Mouse (Mus musculus) liver, embryonic 16.5 days (tissue): Measurements from ENCODE around the gene Zfpl1. TPM values are rescaled to one million over a fixed set of nuclear protein-coding genes. Genes with fewer than 3 reads are reported as not detected.

ENCODE experiments used
- ATAC-seq: fragments of 200-750 bp; cut with Nextera tagmentation; 2 replicates; pipeline ENCODE4 v1.8.0; 2017; ENCODE audit warnings: low read depth, mild to moderate bottlenecking, moderate number of reproducible peaks, moderate library complexity
- H3K27ac ChIP-seq: fragments of 300-500 bp; sonication (generic); 2 replicates; pipeline ENCODE4 v1.5.1; 2014; ENCODE audit warnings: mild to moderate bottlenecking, low read length
- H3K27me3 ChIP-seq: fragments of 300-500 bp; sonication (generic); 2 replicates; pipeline ENCODE4 v1.6.1; 2014; ENCODE audit warnings: low read depth, low read length, mixed read lengths; ENCODE audit not compliant: control insufficient read depth, insufficient read depth
- H3K36me3 ChIP-seq: fragments of 300-500 bp; sonication (generic); 2 replicates; pipeline ENCODE4 v1.6.1; 2014; ENCODE audit warnings: mild to moderate bottlenecking; ENCODE audit not compliant: control insufficient read depth, insufficient read depth
- H3K4me1 ChIP-seq: fragments of 300-500 bp; sonication (generic); 2 replicates; pipeline ENCODE4 v1.6.1; 2014; ENCODE audit warnings: low read depth, low read length, mixed read lengths; ENCODE audit not compliant: control insufficient read depth
- H3K4me2 ChIP-seq: fragments of 300-500 bp; sonication (generic); 2 replicates; pipeline ENCODE4 v1.6.1; 2014; ENCODE audit warnings: low read depth, low read length, mixed read lengths
- H3K4me3 ChIP-seq: fragments of 300-500 bp; sonication (generic); 2 replicates; pipeline ENCODE4 v1.5.1; 2014; ENCODE audit warnings: low read depth, mild to moderate bottlenecking, low read length
- H3K9ac ChIP-seq: fragments of 300-500 bp; sonication (generic); 2 replicates; pipeline ENCODE4 v1.6.1; 2014; ENCODE audit warnings: low read depth, low read length
- H3K9me3 ChIP-seq: fragments of 300-500 bp; sonication (generic); replicated peaks from 2 replicates; pipeline ENCODE4 v1.6.1; 2016; ENCODE audit warnings: low read length; ENCODE audit not compliant: control insufficient read depth
- WGBS: fragments of 180-500 bp; shearing (Covaris S2); extraction: QIAGEN DNeasy Blood & Tissue Kit; methylation state at CpG from one replicate; pipeline ENCODE4 v1.1.7; 2014; ENCODE audit not compliant: insufficient replicate concordance; 5-methylcytosine and 5-hydroxymethylcytosine counted together
- polyA plus RNA-seq: library from polyadenylated mRNA; unstranded; fragments of >200 nt; fragmentation: Nextera tagmentation; extraction: Ambion mirVana; gene quantifications from 2 replicates; pipeline ENCODE4 v1.2.1, GENCODE M21; 2015

Gene Zfpl1
- polyA plus RNA-seq, 1 experiment from 2014 or later = 21.8 TPM

DNA sequence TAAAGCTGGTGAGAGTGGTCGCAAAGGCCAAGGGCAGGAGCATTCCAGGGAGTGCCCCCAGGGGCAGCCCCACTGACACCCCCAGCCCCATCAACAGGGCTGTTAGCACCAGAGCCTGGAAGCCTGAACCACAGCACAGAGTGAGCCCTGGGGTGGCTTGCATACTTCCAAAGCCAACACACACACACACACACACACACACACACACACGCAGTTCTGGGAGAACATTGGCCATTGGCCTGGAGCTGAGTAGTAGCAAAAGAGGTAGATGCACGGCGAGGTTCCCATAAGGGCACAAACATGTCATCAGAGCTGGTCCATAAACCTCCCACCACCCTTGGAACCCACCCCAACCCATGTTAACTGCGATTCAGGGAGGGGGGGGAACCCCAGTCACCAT is 18.2 kb downstream of the Zfpl1 start:
- Histone ChIP-seq H3K27ac (no peak overlapping the region; the same call in 1 of the 2 replicates), H3K4me1 (peaks cover 35% of the 10 kb centered on the region), H3K4me2 (peak overlapping the region; percentile 94), H3K9ac (peak overlapping the region; percentile 75), H3K27me3 (no peaks in the 10 kb centered on the region), H3K9me3 (no peaks in the 10 kb centered on the region), H3K36me3 (no peaks in the 10 kb centered on the region; the same call in 1 of the 2 replicates), H3K4me3 (peak overlapping the region; percentile 66)
- 43% methylated on average over 5 of the region's 5 CpGs for WGBS
- no peak for ATAC-seq

- WGBS = 84% methylated on average over 6 of the region's 6 CpGs
- no peak for ATAC-seq
- Histone ChIP-seq H3K4me2 (0 out of 2 replicates have a peak overlapping the region, but pooled peaks have one; percentile 99), H3K9me3 (no peaks in the 10 kb centered on the region), H3K4me1 (peaks cover 43% of the 10 kb centered on the region), H3K27ac (peak overlapping the region; percentile 97; the same call in 1 of the 2 replicates), H3K9ac (no peak overlapping the region), H3K4me3 (no peak overlapping the region), H3K27me3 (no peaks in the 10 kb centered on the region), H3K36me3 (peaks cover 11% of the 10 kb centered on the region)
Measured at GRCm38 (mm10) chr19:6063081-6063480, 21.7 kb downstream of the Zfpl1 start.

- H3K4me1 ChIP-seq = peaks cover 38% of the 10 kb centered on the region
Measured at GRCm38 (mm10) chr19:6062418-6062817, 22.3 kb downstream of the Zfpl1 start.

GRCm38 (mm10) chr19:6061641-6062302 is 23.0 kb downstream of the Zfpl1 start:
- peak; percentile 6; the same call in 1 of the 2 replicates for ATAC-seq
- no peaks in the 10 kb centered on the region for H3K9me3 ChIP-seq
- peak overlapping the region; percentile 79 for H3K4me3 ChIP-seq
- peak overlapping the region; percentile 97 for H3K27ac ChIP-seq
- under 1% methylated on average over 44 of the region's 44 CpGs for WGBS
- H3K4me2 ChIP-seq = peak overlapping the region; percentile 99
- no peaks in the 10 kb centered on the region for H3K27me3 ChIP-seq
- peak overlapping the region; percentile 79 for H3K9ac ChIP-seq
- peaks cover 11% of the 10 kb centered on the region for H3K36me3 ChIP-seq
- peaks cover 35% of the 10 kb centered on the region for H3K4me1 ChIP-seq

More at GRCm38 (mm10) chr19:6062418-6062817, 22.3 kb downstream of the Zfpl1 start:
- peak overlapping the region; percentile 99 for H3K4me2 ChIP-seq
- peak overlapping the region; percentile 79 for H3K4me3 ChIP-seq
- H3K27me3 ChIP-seq = no peaks in the 10 kb centered on the region
- peaks cover 11% of the 10 kb centered on the region for H3K36me3 ChIP-seq
- peak overlapping the region; percentile 79 for H3K9ac ChIP-seq
- peak overlapping the region; percentile 97 for H3K27ac ChIP-seq
- WGBS = 42% methylated on average over 5 of the region's 5 CpGs
- peak; percentile 11; the same call in 1 of the 2 replicates for ATAC-seq
- H3K9me3 ChIP-seq = no peaks in the 10 kb centered on the region

GRCm38 (mm10) chr19:6061021-6061533 is 23.7 kb downstream of the Zfpl1 start, which contains the start of gene Znhit2:
TSS of gene Znhit2 (plus strand) at chr19:6061192.
- ATAC-seq = peak; percentile 72
- Histone ChIP-seq H3K27me3 (no peaks in the 10 kb centered on the region), H3K4me3 (peak within 1 kb of the TSS; percentile 79), H3K27ac (peak within 1 kb of the TSS; percentile 97), H3K4me2 (peak within 1 kb of the TSS; percentile 99), H3K36me3 (peaks cover 11% of the 10 kb centered on the region), H3K4me1 (peaks cover 35% of the 10 kb centered on the region), H3K9ac (peak within 1 kb of the TSS; percentile 79), H3K9me3 (no peaks in the 10 kb centered on the region)
- WGBS = under 1% methylated on average over 58 of the region's 58 CpGs

DNA sequence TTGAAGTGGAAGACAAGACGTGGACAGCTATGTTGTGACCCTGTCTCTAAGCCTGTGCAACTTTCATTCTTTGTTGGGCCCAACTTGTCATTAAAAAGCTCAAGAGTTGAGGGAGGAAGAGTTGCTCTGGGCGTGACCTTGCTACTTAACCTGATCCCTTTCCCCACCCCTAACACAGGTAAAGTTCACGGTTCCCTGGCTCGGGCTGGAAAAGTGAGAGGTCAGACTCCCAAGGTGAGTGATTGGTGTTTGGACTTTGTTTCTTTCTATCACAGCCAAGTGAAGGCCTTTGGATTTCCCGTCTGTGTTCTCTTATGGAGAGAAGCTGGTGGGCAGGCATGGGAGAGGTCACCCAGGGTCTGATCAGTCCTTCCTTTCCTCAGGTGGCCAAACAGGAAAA is 25.8 kb downstream of the Zfpl1 start:
- Histone ChIP-seq H3K4me1 (peaks cover 37% of the 10 kb centered on the region), H3K27me3 (no peaks in the 10 kb centered on the region), H3K27ac (peak overlapping the region; percentile 83), H3K4me2 (peak overlapping the region; percentile 73), H3K9ac (peak overlapping the region; percentile 91), H3K36me3 (peaks cover 25% of the 10 kb centered on the region), H3K9me3 (no peaks in the 10 kb centered on the region), H3K4me3 (peak overlapping the region; percentile 94)
- no peak for ATAC-seq
- 58% methylated on average over 5 of the region's 5 CpGs for WGBS

GRCm38 (mm10) chr19:6058513-6058912 is 26.2 kb downstream of the Zfpl1 start:
- Histone ChIP-seq H3K4me2 (peak overlapping the region; percentile 73), H3K27ac (peak overlapping the region; percentile 83), H3K9ac (peak overlapping the region; percentile 91), H3K4me1 (peaks cover 37% of the 10 kb centered on the region), H3K4me3 (peak overlapping the region; percentile 94), H3K27me3 (no peaks in the 10 kb centered on the region), H3K36me3 (peaks cover 29% of the 10 kb centered on the region), H3K9me3 (no peaks in the 10 kb centered on the region)
- WGBS = 22% methylated on average over 5 of the region's 5 CpGs
- no peak for ATAC-seq

DNA sequence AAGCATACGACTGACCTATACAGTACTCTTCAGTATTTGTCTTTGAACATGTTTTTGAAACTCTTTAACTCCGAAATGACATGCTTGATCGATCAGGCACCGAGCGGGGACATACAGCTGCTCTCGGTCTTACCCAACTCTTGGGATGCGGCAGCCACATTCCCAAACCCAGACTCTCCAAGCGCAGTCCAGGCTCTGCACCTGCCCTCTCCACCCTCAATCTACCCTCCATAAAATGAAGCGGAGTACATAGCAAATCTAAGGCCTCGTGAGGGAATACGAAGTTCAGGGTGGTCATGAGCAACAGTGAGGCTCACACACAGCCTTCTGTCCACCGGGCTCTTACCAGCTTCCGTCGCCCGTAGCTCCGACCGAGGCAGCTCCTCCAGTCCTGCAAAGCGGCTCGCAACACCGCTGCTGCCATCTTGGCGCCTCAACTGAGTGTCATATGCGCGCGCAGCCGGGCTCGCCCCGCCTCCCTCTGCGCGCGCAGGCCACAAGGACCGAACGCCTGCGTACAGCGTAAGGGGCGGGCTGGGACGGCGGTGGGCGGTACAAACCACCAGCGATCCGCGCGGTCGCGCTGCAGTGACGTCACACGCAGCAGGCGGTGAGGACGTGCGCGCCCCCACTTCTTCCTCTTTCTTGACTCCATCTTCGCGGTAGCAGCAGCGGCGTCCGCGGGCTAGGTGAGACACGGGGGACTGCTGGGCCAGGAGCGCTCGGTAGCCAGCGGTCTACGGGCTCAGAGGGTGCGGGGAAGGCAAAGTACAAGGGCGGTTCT is 27.3 kb downstream of the Zfpl1 start, which contains the start of the genes Mrpl49 and Fau:
Gene Mrpl49 (minus strand): TSS at position 473 of the 784 bp plus-strand sequence.
Gene Fau (plus strand): TSS at position 532 of the 784 bp plus-strand sequence.
- peaks cover 39% of the 10 kb centered on the region for H3K36me3 ChIP-seq
- peak within 1 kb of the TSS; percentile 91 for H3K9ac ChIP-seq
- no peaks in the 10 kb centered on the region for H3K27me3 ChIP-seq
- H3K4me1 ChIP-seq = peaks cover 34% of the 10 kb centered on the region
- H3K9me3 ChIP-seq = no peaks in the 10 kb centered on the region
- peak within 1 kb of the TSS; percentile 94 for H3K4me3 ChIP-seq
- peak; percentile 82 for ATAC-seq
- H3K27ac ChIP-seq = peak within 1 kb of the TSS; percentile 83
- under 1% methylated on average over 55 of the region's 63 CpGs for WGBS
- peak within 1 kb of the TSS; percentile 96 for H3K4me2 ChIP-seq
